Mouse (Mus musculus) MN1 (cell line): ENCODE measurements around the gene Olfr503.
"Not testable (repeated sequence)": the region's sequence is repeated elsewhere in the genome, so short reads cannot be mapped to it uniquely, and the experiment has no call there.

ENCODE experiments used
- DNase-seq: peaks from one replicate; pipeline ENCODE4 v3.0.0-alpha.2; 2016; ENCODE audit warnings: low spot score

Gene Olfr503

GRCm38 (mm10) chr7:108544227-108544626 is at the start of gene Olfr503:
TSS of gene Olfr503 (plus strand) at chr7:108544527.
- DNase-seq: not testable (repeated sequence)

GRCm38 (mm10) chr7:108524965-108525364 is 19.4 kb upstream of the Olfr503 start, which contains the start of gene Olfr502:
TSS of gene Olfr502 (minus strand) at chr7:108525065.
- DNase-seq: no peak

- DNase-seq: no peak
Measured at GRCm38 (mm10) chr7:108542416-108542815, 1.9 kb upstream of the Olfr503 start.

- no peak for DNase-seq
Measured at GRCm38 (mm10) chr7:108565693-108566092, 21.4 kb downstream of the Olfr503 start, which contains the start of gene Olfr504. TSS of gene Olfr504 (minus strand) at chr7:108565793.

- no peak for DNase-seq
Measured at GRCm38 (mm10) chr7:108589797-108590196, 45.5 kb downstream of the Olfr503 start.
